Mouse (Mus musculus) urinary bladder, adult 18-20 months (tissue): ENCODE results near the gene 0610010K14Rik.

Experiments
- DNase-seq, 2 experiments: peaks; one replicate each; pipeline ENCODE4 v3.0.0; 2022; ENCODE audit warnings: low spot score in 2 of 2, mixed read lengths in 2 of 2

0610010K14Rik gene

DNA sequence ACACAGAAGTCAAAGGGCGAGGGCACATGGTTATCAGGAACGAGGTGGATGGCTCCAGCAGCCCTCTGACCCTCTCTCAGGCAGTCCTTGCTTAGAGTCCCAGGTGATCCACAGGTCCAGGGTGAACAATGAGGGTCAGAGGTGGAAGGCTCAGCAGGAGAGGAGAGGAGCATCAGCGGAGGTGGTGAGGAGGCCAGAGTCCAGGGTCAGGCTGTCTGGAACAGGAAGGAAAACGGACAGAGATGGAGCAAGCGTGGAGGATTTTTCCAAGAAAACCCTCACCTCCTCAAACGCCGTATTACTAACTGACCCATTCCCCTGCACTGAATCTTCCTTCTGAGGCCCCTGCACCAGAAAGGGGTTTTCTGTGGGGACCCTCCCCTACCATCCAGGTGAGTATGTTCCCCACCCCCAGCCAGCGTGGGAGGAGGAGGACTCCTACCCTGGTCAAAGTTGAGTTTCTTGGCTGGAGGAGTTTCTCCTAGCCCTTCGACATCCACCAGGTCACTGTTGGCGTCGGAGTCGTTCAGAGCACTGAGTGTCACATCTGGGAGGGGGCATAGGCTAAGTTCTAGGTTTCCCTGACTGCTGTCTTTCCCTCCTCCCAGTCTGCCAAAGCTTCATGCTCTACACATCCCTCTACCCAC is 2.3 kb downstream of the 0610010K14Rik start:
- DNase-seq, result no peak

DNA sequence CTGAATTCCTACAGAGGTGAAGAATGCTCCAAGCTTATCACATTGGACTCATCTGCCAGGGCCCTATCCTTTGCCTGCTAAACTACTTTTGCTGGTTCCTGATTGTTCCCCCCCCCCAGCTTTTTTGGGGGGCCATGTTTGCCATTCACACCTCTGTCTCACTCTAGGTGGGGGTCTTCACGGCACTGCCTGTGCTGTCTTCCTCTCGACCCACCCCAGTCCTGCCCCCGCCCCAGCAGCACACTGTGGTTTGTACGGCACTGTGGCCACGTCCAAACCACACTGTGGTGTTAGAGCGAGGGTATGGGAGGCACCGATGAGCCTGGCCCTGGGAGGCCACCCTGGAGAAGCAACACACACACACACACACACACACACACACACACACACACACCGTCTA is 3.2 kb downstream of the 0610010K14Rik start:
- no peak for DNase-seq

DNA sequence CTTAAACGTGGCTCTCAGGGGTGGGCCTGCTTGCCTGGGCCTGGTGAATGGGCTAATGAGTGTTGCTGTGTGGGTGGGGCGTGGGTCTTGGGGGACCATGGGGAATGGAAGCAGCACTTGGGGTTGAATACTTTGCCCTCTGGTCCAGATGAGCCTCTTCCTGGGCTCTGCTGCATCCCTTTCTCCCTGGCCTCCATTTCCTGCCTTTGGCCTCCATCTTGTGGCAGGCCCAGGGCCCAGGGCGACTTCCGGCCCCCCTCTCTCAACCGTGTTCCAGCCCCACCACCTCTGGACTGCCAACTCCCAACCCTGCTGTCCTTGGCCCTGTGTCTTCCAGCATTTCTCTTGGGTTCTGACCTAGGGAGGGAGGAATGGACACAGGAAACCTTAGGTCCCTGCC is 3.7 kb downstream of the 0610010K14Rik start:
- DNase-seq, result no peak

DNA sequence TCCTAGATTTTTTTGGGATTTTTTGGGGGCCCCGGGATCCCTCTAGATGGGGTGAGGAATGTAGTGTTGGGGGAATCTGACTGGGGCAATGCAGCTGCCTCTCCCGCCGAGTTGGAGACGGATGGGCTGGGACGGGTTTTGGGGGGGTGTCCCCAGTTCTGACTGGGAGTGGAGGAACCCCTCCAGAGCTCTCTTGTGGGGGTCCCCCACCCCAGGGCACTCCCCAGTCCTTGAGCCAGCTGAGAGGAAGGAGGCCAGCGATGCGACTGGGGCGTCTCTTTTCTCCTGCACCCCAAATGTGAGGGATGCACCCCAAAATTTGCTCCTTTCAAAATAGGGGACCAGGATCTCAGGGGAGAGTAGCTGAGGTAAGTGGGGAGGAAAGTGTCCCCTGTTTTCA is 4.7 kb downstream of the 0610010K14Rik start:
- DNase-seq, result no peak

DNA sequence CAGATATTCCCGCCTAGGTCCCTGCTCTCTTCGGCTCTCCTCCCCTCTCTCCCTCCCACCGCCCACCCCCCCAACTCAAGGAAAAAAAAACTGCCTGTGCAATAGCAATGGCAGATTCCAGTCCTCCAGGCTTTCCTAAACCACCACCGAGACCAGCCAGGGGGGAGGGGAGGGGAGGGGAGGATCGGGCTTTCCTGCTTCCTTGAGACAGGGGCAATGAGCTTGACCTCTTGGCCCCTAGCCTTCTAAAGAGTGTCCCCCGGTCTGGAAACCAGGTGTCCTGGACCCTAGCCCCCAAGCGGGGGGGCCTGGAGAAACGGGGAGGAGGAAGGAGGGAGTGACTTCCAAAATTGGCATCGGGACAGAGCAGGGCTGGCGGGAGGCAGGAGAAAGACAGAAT is 5.2 kb downstream of the 0610010K14Rik start:
- DNase-seq, result no peak

DNA sequence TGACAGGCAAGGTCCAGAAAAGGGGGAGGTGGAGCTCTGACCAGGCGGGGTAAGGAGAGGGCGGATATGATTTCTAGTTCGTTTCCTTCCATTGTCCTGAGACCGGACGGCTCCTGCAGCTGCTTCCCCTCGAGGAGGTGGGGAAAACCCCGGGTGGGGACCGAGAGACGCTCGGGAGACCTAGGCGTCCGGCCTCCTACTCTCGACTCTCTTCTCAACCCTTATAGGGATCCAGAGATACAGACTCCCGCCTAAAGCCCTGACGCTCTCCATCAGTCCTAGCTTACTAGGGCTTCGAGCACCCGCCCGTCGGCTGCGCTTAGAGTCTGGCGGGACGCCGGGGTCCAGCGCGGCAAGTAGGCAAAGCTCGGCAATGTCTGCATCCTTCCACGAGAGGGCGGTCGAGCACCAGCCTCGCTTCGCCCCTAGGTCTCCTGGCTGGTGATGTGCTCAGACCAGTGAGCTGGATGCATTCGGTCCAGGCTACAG is 7.4 kb downstream of the 0610010K14Rik start:
- peak; percentile 67 to 68 for DNase-seq

DNA sequence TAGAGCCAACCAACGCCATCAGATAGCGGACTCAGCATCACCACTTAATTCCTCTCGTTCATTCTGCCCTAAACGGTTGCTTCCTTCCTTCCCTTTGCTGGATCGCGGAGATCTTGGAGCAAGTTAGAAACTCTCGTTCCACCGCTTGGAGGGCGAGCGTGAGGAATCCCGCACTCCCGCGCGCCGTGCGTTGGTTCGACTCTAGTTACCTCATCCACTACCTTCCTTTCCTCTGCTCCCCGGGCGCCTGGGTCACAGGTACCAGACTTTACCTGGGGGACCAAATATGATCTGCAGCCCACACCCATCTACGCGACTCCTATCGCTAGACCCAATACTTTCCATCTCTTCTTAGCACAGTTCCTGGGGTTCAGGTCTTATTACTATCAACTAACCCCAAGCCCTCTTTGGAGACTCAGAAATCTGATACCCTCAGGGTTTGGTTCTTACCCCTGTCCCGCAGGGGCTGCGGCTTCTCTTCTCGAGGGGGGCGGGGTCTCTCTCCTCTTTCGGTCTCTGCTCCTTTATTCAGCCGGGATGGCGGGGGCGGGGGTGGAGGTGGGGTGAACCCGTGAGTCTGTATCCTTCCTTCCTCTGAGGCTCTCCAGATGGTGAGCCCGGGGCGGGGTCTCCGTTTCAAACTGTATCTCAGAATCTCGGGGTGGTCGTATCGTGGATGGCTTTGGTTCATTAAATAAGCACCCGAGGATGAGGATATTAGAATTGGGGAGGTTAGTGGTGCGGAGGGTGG is 8.3 kb downstream of the 0610010K14Rik start, which contains the start of gene Bcl6b:
Bcl6b (minus strand) TSS at position 539 of the 751 bp plus-strand sequence.
- DNase-seq, result no peak

DNA sequence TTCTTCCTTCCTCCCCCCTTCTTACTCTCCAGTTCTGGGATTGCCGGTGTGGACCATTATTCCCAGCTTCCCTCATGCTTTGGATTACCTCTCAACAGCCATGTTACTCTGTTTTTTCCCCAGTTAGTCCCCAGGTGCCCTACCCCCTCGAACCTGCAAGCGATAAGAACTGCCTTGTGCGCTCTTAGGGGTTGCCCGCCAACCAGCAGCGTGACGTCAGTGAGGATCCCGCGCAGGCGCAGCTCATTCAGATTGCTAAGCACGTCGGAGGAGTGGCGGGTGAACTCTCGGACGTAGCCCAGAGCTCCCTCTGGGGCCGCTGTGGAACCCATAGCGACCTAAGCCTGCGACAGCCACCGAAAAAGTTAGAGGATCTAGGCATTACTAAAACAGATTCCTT is 8.9 kb downstream of the 0610010K14Rik start:
- DNase-seq, result peak; percentile 54 to 70

DNA sequence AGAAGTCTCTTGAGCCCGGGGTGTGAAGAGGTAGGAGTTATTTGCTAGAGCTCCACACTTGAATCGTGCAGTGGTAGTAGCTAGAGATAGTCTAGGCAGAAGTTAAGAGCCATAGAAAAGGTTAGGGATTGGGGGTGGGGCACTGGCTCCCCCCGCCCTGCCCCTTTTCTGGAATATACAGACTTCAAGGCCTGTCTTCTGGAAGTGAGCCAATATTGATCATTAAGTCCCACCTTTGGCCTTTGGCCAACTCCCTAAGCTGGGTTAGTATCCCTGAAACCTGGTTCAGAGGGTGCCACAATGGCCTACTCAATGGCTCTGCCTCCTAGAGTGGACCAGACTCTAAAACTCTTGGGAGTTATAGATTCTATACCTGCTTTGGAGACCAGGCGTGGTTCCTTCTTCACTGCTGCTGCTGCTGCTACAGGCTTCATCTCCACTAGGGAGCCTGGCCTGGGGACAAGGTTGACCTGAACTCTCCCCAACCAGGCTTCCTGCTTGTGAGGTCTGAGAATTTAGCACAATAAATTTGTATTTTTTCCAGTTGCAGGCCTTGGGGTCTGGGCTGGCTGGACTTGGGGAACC is 10.0 kb downstream of the 0610010K14Rik start:
- DNase-seq, result no peak

DNA sequence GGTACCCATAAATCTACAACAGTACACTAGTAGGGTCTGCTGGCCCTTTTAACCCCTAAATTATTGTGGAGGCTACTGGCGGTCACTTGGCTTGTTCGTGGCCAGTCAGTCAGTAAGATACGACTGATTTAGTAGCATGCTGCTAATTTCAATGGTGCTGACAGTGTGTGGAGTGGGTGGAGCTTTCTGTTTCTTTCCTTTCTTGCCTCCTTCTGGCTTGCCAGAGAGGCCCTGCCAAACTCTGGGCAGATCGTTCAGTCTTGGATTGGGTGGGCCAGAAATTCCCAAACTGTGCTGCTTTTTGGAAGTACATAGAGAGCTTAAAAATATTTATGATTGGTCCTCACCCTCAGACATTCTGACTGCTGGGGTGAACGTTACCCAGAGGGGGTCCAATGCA is 10.6 kb downstream of the 0610010K14Rik start:
- no peak for DNase-seq

DNA sequence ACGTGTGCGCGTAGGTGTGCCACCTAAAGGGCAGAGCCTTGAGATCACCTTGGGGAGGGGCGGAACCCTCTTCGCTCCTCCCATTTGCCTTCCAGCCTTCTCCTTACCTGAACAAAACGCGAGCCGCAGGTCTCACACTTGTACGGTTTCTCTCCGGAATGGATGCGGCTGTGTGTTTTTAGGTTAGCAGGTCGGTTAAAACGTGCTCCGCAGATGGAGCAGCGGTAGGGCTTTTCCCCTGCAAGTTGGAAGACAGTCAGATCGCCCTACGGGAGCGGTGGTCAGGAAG is 11.2 kb downstream of the 0610010K14Rik start:
- DNase-seq, result peak in 1 of 2 experiments; percentile 39

DNA sequence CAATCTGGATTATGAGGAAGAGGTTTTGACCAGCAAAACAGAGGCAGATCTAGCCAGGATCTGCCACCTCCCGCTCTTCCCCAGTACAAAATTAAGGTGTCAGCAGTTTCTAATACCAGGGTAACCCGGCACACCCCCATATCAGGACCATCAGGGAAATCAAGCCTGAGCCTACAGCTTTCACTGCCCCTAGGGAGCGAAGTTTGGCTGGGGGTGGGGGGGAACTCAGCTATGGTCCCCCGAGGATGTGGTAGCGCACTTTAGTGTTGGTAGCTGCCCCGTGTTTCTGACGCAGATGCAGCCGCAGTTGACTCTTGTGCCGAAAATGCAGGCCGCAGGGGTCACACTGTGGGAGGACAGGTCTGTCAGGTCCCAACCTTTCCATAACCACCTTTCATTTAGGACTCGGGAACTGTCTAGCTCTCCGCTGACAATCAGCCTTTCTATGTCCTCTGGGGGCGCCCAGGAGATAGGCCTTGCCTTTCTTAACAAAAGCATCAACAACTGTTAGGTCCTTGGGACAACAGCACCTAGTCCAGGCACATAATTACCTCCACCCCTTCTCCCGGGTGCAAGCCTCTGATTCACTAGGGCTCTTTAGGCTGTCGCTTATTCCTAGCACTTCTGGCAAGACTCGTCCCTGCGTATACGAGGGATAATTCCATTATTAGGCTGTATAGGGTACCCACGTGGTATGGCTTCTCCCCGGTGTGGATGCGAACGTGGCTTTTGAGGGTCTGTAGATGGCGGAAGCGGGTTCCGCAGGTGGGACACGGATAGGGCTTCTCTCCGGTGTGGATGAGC is 11.7 kb downstream of the 0610010K14Rik start:
- no peak for DNase-seq

DNA sequence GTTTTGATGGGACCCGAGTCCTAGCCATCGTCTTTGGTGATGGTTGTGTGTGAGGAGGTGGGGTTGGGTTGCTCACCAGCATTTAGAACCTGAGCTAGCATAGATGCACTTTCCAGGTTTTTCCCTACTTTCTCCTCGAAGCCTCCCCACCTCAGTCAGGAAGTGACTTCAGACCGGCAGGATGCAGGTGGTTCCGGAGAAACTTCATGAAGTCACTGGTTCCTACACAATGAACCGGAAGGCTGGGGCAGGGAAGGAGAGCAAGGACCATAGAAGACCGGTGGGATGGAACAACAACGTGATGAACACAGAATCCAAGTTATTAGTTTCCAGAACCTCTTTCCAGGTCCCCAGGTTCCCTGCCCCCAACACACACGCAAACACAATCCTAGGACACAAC is 14.0 kb downstream of the 0610010K14Rik start:
- no peak for DNase-seq

DNA sequence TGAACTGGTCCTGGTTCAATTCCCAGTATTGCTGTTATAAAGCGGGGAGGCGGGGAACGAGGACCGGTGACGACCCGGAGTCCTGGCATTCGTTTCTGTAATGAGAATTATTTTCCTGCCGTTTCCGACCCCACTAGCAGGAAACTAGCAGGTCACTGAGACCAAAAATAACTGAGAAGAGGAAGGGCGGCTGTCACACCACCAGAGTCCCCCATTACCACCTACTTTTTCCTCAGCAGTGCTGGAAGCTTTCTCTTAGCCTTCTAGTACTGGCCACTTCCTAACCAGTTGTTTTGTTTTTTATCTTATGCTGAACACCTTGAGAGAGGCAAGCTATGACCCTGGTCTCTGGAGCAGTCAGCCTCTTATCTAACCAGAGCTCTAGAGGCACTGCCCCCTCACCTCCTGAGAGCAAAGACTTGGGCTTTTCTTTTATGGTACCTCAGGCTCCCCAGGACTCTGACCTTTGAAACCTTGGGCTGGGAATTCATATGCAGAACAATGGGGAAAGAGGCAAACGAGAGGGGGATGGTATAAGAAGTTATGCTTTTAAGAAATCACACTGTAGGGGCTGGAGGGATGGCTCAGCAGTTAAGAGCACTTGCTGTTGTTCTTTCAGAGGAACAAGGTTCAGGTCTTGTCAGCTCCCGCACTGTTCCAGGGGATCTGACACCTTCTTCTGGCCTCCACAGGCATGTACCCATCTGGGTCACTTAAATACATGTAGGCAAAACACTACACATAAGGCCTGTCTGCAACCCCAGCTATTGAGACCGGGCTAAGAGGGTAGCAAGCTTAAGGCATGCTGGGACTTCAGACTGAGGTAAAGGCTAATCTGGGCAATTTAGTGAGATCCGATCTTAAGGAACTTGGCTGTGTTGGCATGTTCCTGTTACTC is 15.9 kb downstream of the 0610010K14Rik start:
- no peak for DNase-seq

DNA sequence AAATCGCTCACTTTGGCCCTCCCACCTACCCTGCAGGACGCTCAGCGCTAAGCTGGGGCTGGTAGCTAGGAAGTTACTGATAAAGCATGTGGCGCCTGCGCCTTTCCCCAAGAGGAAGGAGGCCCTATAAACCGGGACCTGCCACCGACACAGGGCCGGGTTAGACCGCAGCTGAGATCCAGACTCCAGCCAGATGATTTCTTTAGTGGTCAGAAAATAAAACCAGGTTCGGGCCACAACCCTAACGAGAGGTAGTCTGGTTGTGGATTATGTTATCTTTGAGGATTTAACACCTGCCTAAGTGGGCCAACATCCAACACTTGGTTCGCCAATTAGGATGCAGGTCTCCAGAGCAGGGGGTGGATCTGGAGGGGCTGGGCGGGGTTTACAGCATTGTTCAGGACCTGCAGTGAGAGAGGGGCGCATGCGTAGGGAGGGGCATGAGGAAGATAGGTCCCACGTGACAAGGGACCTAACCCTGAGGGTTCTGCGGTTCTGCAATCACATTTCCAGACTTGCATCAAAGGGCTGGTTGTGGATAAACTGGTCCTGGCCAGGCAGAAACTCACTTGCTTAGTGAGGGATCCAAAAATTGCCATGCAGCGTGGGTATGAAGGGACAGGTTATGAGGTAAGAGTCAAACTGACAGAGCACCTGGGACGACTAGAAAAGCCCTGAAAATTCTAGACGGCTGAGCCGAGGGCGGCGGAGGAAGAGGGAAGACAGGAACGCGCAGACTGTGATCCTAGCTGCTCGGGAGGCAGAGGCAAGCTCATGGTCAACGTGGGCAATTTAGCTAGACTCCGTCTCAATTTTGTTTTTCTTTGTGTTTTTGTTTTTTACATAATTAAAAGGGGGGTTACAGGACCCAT is 16.7 kb downstream of the 0610010K14Rik start, which contains the start of gene Slc16a13:
Slc16a13 (minus strand) TSS at position 334 of the 872 bp plus-strand sequence.
- peak; percentile 69 to 91 for DNase-seq

DNA sequence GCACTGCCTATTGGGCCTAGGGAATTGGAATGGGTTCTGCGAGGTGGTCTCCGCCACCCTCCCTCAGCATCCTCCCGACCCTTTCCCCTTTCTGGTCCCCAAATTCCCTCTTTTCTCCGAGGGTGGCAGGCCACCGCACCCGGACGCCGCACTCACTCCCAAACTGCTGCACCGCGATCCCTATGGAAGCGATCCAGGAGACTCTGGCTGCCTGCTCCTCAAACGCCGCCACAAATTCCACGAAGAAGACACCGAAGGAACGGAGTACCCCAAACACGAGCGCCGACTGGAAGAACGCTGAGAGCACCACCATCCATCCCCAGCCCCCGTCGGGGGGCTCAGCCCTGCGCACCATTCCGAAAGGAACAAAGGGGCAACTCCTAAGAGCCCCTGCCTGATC is 17.4 kb downstream of the 0610010K14Rik start:
- DNase-seq, result no peak

DNA sequence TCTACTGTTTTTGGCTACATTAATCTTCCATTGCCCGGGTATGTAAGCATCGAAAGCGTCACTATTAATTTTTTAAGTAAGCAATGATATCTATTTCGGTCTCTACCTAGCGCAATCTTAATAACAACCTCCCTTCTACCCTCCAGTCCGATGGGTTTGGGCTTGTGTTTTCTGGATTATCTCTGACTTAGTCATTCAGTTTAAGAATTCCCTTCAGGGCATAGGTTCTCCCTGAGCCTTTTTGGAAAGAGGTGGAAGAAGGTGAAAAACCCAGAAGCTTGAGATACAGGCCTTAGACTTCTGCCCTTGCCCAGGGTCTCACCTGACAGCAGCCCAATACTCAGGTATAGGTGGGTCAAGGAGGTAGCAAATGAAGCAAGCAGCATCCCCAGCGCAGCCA is 17.8 kb downstream of the 0610010K14Rik start:
- no peak for DNase-seq

DNA sequence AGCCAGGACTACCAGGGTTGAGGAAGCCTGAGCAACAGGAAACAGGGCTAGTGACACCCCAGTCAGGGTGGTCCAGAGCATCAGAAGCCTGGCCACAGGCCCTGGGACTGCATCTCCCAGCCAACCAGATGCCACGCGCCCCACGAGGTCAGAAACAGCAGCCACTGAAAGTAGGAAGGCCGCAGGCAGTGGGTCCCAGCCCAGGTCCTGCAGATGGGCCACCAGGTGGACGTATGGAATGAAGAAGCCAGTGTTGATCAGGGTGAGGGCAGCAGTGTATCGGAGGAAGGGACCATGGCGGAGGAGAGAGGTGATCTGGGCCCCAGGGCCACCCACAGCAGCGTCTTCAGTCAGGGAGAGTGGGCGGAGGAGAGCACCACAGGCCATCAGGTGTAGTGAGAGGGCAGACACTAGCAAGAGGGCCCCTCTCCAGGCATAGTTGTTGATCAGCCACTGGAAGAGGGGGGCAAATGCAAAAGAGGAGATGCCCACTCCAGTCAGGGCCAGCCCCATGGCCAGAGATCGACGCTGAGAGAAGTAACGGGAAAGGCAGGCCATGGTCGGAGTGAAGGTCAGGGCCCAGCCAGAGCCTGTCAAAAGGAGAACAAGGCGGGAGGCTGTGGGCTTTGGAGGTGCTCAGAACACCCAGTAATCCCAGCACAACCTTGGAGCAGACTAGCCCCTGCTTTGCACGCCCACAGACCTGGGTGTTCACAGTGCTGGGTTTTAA is 18.8 kb downstream of the 0610010K14Rik start:
- DNase-seq, result no peak

DNA sequence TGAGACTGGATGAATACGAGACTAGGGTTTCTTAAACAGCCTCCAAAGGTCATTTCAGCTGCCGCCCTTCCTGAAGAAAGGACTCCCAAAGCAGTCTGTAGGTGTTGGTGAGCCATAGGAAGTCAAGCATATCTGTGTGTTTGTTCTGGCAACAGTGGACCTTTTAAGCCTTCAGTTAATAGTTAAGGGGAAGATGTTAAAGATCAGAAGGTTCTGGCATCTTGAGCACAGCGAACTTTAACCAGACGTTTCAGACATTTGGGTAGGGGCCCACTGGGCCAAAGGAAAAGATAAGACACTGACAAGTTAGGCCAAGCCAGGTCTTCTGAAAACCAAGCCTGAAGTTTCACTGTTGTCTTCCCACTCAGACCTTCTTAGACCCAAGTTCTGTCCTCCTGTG is 19.7 kb downstream of the 0610010K14Rik start:
- no peak for DNase-seq
